Mouse (Mus musculus) limb, embryonic 13.5 days (tissue): ENCODE results near the gene Cyp4x1. TPM values are rescaled to one million over a fixed set of nuclear protein-coding genes. Genes with fewer than 3 reads are reported as not detected.

Source experiments
- ATAC-seq: fragments of 200-750 bp; cut with Nextera tagmentation; 2 replicates; pipeline ENCODE4 v1.8.0; 2017; ENCODE audit warnings: low read depth, moderate number of reproducible peaks, moderate TSS enrichment; ENCODE audit not compliant: low FRiP score
- H3K27ac ChIP-seq: fragments of 300-500 bp; sonication (generic); 2 replicates; pipeline ENCODE4 v1.5.1; 2015; ENCODE audit warnings: inconsistent platforms, mild to moderate bottlenecking, moderate library complexity
- H3K27me3 ChIP-seq: fragments of 300-500 bp; sonication (generic); 2 replicates; pipeline ENCODE4 v1.6.1; 2015; ENCODE audit warnings: mild to moderate bottlenecking, inconsistent platforms
- H3K36me3 ChIP-seq: fragments of 300-500 bp; sonication (generic); 2 replicates; pipeline ENCODE4 v1.6.1; 2015; ENCODE audit warnings: inconsistent platforms, mild to moderate bottlenecking, moderate library complexity
- H3K4me1 ChIP-seq: fragments of 300-500 bp; sonication (generic); 2 replicates; pipeline ENCODE4 v1.6.1; 2015; ENCODE audit warnings: inconsistent platforms
- H3K4me2 ChIP-seq: fragments of 300-500 bp; sonication (generic); replicated peaks from 2 replicates; pipeline ENCODE4 v1.6.1; 2015; ENCODE audit warnings: inconsistent platforms, mild to moderate bottlenecking, moderate library complexity
- H3K4me3 ChIP-seq: fragments of 300-500 bp; sonication (generic); 2 replicates; pipeline ENCODE4 v1.5.1; 2015; ENCODE audit warnings: moderate library complexity, mild to moderate bottlenecking, inconsistent platforms
- H3K9ac ChIP-seq: fragments of 300-500 bp; sonication (generic); 2 replicates; pipeline ENCODE4 v1.6.1; 2015; ENCODE audit warnings: mild to moderate bottlenecking, inconsistent platforms
- H3K9me3 ChIP-seq: fragments of 300-500 bp; sonication (generic); 2 replicates; pipeline ENCODE4 v1.6.1; 2016; ENCODE audit warnings: inconsistent platforms
- WGBS: fragments of 180-500 bp; shearing (Covaris S2); methylation state at CpG from one replicate; pipeline ENCODE4 v1.1.7; 2015; 5-methylcytosine and 5-hydroxymethylcytosine counted together
- polyA plus RNA-seq: library from polyadenylated mRNA; unstranded; fragments of >200 nt; fragmentation: Nextera tagmentation; extraction: Ambion mirVana; gene quantifications from 2 replicates; pipeline ENCODE4 v1.2.1, GENCODE M21; 2015

Cyp4x1 gene
- polyA plus RNA-seq, 1 experiment from 2014 or later = not detected

- Histone ChIP-seq H3K4me2 (peak overlapping the region; percentile 95), H3K27me3 (peaks cover 100% of the 10 kb centered on the region), H3K9me3 (no peaks in the 10 kb centered on the region), H3K27ac (no peak overlapping the region), H3K9ac (peak overlapping the region; percentile 62), H3K4me1 (peaks cover 8% of the 10 kb centered on the region), H3K36me3 (no peaks in the 10 kb centered on the region), H3K4me3 (peak overlapping the region; percentile 55)
- under 1% methylated on average over 57 of the region's 58 CpGs for WGBS
- ATAC-seq = peak; percentile 80
These were observed 71.1 kb downstream of the Cyp4x1 start for GRCm38 (mm10) chr4:115062875-115063517.

GRCm38 (mm10) chr4:115062540-115062874 lies 71.6 kb downstream of the Cyp4x1 start:
- peaks cover 100% of the 10 kb centered on the region for H3K27me3 ChIP-seq
- H3K4me3 ChIP-seq = peak overlapping the region; percentile 55
- no peak for ATAC-seq
- WGBS = 0% methylated on average over 9 of the region's 9 CpGs
- H3K4me2 ChIP-seq = peak overlapping the region; percentile 95
- no peaks in the 10 kb centered on the region for H3K36me3 ChIP-seq
- H3K4me1 ChIP-seq = peaks cover 12% of the 10 kb centered on the region
- H3K9ac ChIP-seq = no peak overlapping the region
- no peaks in the 10 kb centered on the region for H3K9me3 ChIP-seq
- H3K27ac ChIP-seq = no peak overlapping the region

GRCm38 (mm10) chr4:115060753-115061152 lies 73.3 kb downstream of the Cyp4x1 start:
- Histone ChIP-seq H3K27me3 (peaks cover 100% of the 10 kb centered on the region), H3K36me3 (no peaks in the 10 kb centered on the region), H3K4me2 (0 out of 2 replicates have a peak overlapping the region, but pooled peaks have one; percentile 12), H3K4me1 (peaks cover 21% of the 10 kb centered on the region), H3K9ac (no peak overlapping the region), H3K27ac (no peak overlapping the region), H3K9me3 (no peaks in the 10 kb centered on the region), H3K4me3 (no peak overlapping the region)
- 13% methylated on average over 3 of the region's 3 CpGs for WGBS
- no peak for ATAC-seq

- Histone ChIP-seq H3K4me1 (peaks cover 21% of the 10 kb centered on the region), H3K27me3 (peaks cover 100% of the 10 kb centered on the region), H3K9me3 (no peaks in the 10 kb centered on the region), H3K4me2 (peak overlapping the region; percentile 12; the same call in 1 of the 2 replicates), H3K36me3 (no peaks in the 10 kb centered on the region), H3K4me3 (peak overlapping the region; percentile 20), H3K27ac (no peak overlapping the region), H3K9ac (no peak overlapping the region)
- ATAC-seq = no peak
- WGBS = 9% methylated on average over 12 of the region's 12 CpGs
These were observed 74.2 kb downstream of the Cyp4x1 start for GRCm38 (mm10) chr4:115059871-115060270.

GRCm38 (mm10) chr4:115058871-115059590 lies 75.0 kb downstream of the Cyp4x1 start:
- Histone ChIP-seq H3K4me3 (peak overlapping the region; percentile 40), H3K4me2 (0 out of 2 replicates have a peak overlapping the region, but pooled peaks have one; percentile 0), H3K27ac (no peak overlapping the region), H3K9ac (no peak overlapping the region), H3K36me3 (no peaks in the 10 kb centered on the region), H3K27me3 (peaks cover 100% of the 10 kb centered on the region), H3K9me3 (no peaks in the 10 kb centered on the region), H3K4me1 (peaks cover 21% of the 10 kb centered on the region)
- 1% methylated on average over 23 of the region's 23 CpGs for WGBS
- ATAC-seq = no peak

- Histone ChIP-seq H3K4me2 (0 out of 2 replicates have a peak overlapping the region, but pooled peaks have one; percentile 0), H3K36me3 (no peaks in the 10 kb centered on the region), H3K9me3 (no peaks in the 10 kb centered on the region), H3K4me1 (peaks cover 19% of the 10 kb centered on the region), H3K9ac (no peak overlapping the region), H3K27me3 (peaks cover 100% of the 10 kb centered on the region), H3K27ac (no peak overlapping the region), H3K4me3 (peak overlapping the region; percentile 40)
- under 1% methylated on average over 20 of the region's 20 CpGs for WGBS
- no peak for ATAC-seq
These were observed 75.7 kb downstream of the Cyp4x1 start for GRCm38 (mm10) chr4:115058317-115058761.

GRCm38 (mm10) chr4:115057674-115058316 lies 76.3 kb downstream of the Cyp4x1 start:
- WGBS = under 1% methylated on average over 33 of the region's 33 CpGs
- Histone ChIP-seq H3K4me1 (peaks cover 16% of the 10 kb centered on the region), H3K9ac (0 out of 2 replicates have a peak overlapping the region, but pooled peaks have one; percentile 45), H3K36me3 (no peaks in the 10 kb centered on the region), H3K9me3 (no peaks in the 10 kb centered on the region), H3K27me3 (peaks cover 99% of the 10 kb centered on the region), H3K4me2 (0 out of 2 replicates have a peak overlapping the region, but pooled peaks have one; percentile 69), H3K27ac (peak overlapping the region; percentile 48; the same call in 1 of the 2 replicates), H3K4me3 (peak overlapping the region; percentile 40)
- ATAC-seq = no peak

GRCm38 (mm10) chr4:115056921-115057673 lies 77.0 kb downstream of the Cyp4x1 start:
- Histone ChIP-seq H3K4me1 (peaks cover 23% of the 10 kb centered on the region), H3K9me3 (no peaks in the 10 kb centered on the region), H3K4me3 (peak overlapping the region; percentile 40), H3K27ac (peak overlapping the region; percentile 48; the same call in 1 of the 2 replicates), H3K27me3 (peaks cover 99% of the 10 kb centered on the region), H3K4me2 (peak overlapping the region; percentile 69), H3K36me3 (no peaks in the 10 kb centered on the region), H3K9ac (peak overlapping the region; percentile 53)
- ATAC-seq = peak; percentile 48; the same call in 1 of the 2 replicates
- 1% methylated on average over 47 of the region's 48 CpGs for WGBS

- Histone ChIP-seq H3K36me3 (no peaks in the 10 kb centered on the region), H3K9ac (peak within 1 kb of the TSS; percentile 53), H3K4me2 (peak within 1 kb of the TSS; percentile 69), H3K9me3 (no peaks in the 10 kb centered on the region), H3K4me1 (peaks cover 24% of the 10 kb centered on the region), H3K4me3 (peak within 1 kb of the TSS; percentile 40), H3K27me3 (peaks cover 99% of the 10 kb centered on the region), H3K27ac (no peak within 1 kb of the TSS)
- 0 out of 2 replicates have a peak, but pooled peaks have one; percentile 7 for ATAC-seq
- under 1% methylated on average over 59 of the region's 60 CpGs for WGBS
These were observed 77.6 kb downstream of the Cyp4x1 start, which contains the start of gene Tal1 for GRCm38 (mm10) chr4:115056371-115056920. TSS of gene Tal1 (plus strand) at chr4:115056426.
